Mouse (Mus musculus): ENCODE results near the gene Akt2.

- TF ChIP-seq MYOD1 (IDR thresholded peaks at IDR 0.05; ENCODE audit: control insufficient read depth, insufficient read length, low read depth) (no peak), CTCF (IDR thresholded peaks at IDR 0.05; ENCODE audit: control insufficient read depth, insufficient read depth, insufficient read length) (peak; percentile 28)
These were observed 14.4 kb upstream of the Akt2 start for GRCm38 (mm10) chr7:27576914-27577313.

Measured in C2C12 (cell line).